8 mouse cellular contexts compared by ENCODE assay signal in the genomic region with DNA sequence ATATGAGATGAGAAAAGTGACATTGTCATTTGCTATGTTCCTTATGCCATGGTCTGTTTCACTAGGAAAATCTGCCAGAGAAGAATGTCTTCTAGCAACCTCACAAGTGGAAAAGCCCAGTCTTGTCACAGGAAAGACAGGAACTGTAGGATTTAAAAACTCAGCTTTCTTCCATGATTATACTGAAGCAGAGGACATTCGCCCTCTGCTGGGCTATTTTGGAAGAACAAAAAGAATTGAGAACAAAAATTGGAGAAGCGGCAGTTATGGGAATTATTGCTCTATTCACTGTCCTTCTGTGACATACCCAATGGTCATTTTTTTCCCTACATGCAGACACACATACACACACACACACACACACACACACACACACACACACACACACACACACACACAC.
DNase-seq lines count a peak whose midpoint lies in the region; ATAC-seq lines count a peak whose summit lies in the region.

No protein-coding gene starts in this region.

- intact Hi-C loops in left cerebral cortex, postnatal 14 days (cut with DNase I), result no loop called here

- peak; percentile 8 for DNase-seq in adrenal gland, postnatal 14 days
- DNase-seq in adrenal gland, adult 2 months, result no peak
- DNase-seq in kidney, postnatal 14 days, result peak; percentile 6
- DNase-seq in kidney, adult 11 months, result no peak
- peak; percentile 19 for DNase-seq in Muller cell, postnatal 12 days (ENCODE audit: inconsistent ontology term)
- DNase-seq in left cerebral cortex, postnatal 14 days (ENCODE audit: low spot score in 2 of 2), result peak; percentile 42 to 62
- DNase-seq in spleen, postnatal 14 days (ENCODE audit: low spot score in 2 of 2), result no peak

- ATAC-seq in activated CD4-positive, CD25-positive, alpha-beta regulatory T cell, adult 4 months, result no peak

Comparison
In these comparisons a context has a peak if more than half of its experiments do, and no peak if none do; other contexts are left out.
1. DNase-seq: peak in adrenal gland, postnatal 14 days (single experiment), kidney, postnatal 14 days (single experiment), Muller cell, postnatal 12 days (single experiment) and left cerebral cortex, postnatal 14 days (2 of 2); none in adrenal gland, adult 2 months (single experiment), kidney, adult 11 months (single experiment) and spleen, postnatal 14 days (0 of 2).